Comparison of ENCODE assay signal across 27 mouse cellular contexts in genomic region chr12:39321453-39321852, GRCm38 (mm10).
"Had no signal": no experiment of that assay in that cellular context is flagged by ENCODE, and none has a peak within 500 bp of the region (broad histone marks: within the 10 kb centered on the region; RNA-seq: fewer than 3 reads in every experiment).

No protein-coding gene starts in this region.

- H3K9ac ChIP-seq: heart, embryonic 13.5 days; heart, embryonic 15.5 days; hindbrain, embryonic 13.5 days; hindbrain, embryonic 15.5 days; limb, embryonic 12.5 days; liver, embryonic 13.5 days; liver, embryonic 15.5 days; liver, postnatal 0 days had no signal

- H3K4me2 ChIP-seq: heart, embryonic 11.5 days; heart, embryonic 13.5 days; heart, embryonic 15.5 days; hindbrain, embryonic 13.5 days; hindbrain, embryonic 15.5 days; limb, embryonic 12.5 days; liver, embryonic 11.5 days; liver, embryonic 13.5 days; liver, embryonic 15.5 days had no signal

- H3K27me3 ChIP-seq: heart, embryonic 13.5 days; heart, embryonic 15.5 days; hindbrain, embryonic 13.5 days; hindbrain, embryonic 15.5 days; limb, embryonic 12.5 days; liver, embryonic 13.5 days; liver, embryonic 15.5 days had no signal

- H3K36me3 ChIP-seq: heart, embryonic 13.5 days; heart, embryonic 15.5 days; hindbrain, embryonic 13.5 days; hindbrain, embryonic 15.5 days; limb, embryonic 10.5 days; limb, embryonic 12.5 days; liver, embryonic 13.5 days; liver, embryonic 15.5 days had no signal

- H3K4me3 ChIP-seq: heart, adult 2 months; heart, embryonic 13.5 days; heart, embryonic 15.5 days; hindbrain, embryonic 13.5 days; hindbrain, embryonic 15.5 days; layer of hippocampus, adult 2 months; left cerebral cortex, adult 2 months; limb, embryonic 10.5 days; limb, embryonic 12.5 days; liver, embryonic 13.5 days; liver, embryonic 15.5 days had no signal

- ATAC-seq: hindbrain, postnatal 0 days; intestine, postnatal 0 days; liver, postnatal 0 days had no signal

- H3K27ac ChIP-seq: heart, adult 2 months; heart, embryonic 13.5 days; heart, embryonic 15.5 days; hindbrain, embryonic 13.5 days; hindbrain, embryonic 15.5 days; hindbrain, postnatal 0 days; layer of hippocampus, adult 2 months; left cerebral cortex, adult 2 months; limb, embryonic 10.5 days; limb, embryonic 12.5 days; liver, embryonic 13.5 days; liver, embryonic 15.5 days had no signal

- H3K9me3 ChIP-seq: heart, embryonic 13.5 days; heart, embryonic 15.5 days; hindbrain, embryonic 13.5 days; hindbrain, embryonic 15.5 days; limb, embryonic 10.5 days; limb, embryonic 12.5 days; liver, embryonic 13.5 days; liver, embryonic 15.5 days had no signal

- H3K4me1 ChIP-seq: heart, embryonic 13.5 days; heart, embryonic 15.5 days; hindbrain, embryonic 13.5 days; hindbrain, embryonic 15.5 days; limb, embryonic 12.5 days; liver, embryonic 13.5 days; liver, embryonic 15.5 days had no signal

- DNase-seq: gastrocnemius, postnatal 14 days; gastrocnemius, postnatal 36 days; heart, adult 11 months; heart, adult 2 months; heart, postnatal 14 days; heart, postnatal 36 days; kidney, adult 18-20 months; kidney, adult 8-10 months; kidney, postnatal 10 days; kidney, postnatal 25 days; kidney, postnatal 4 days; liver; liver, embryonic 13.5 days; liver, postnatal 0 days had no signal
